Mouse (Mus musculus) bone marrow, adult 2 months (tissue): ENCODE results near the gene Olfr1375.

ENCODE experiments used
- CTCF ChIP-seq: fragments of 200-500 bp; IDR thresholded peaks from 2 replicates; pipeline ENCODE4 v1.5.1; 2011; ENCODE audit warnings: low read length, control low read depth; ENCODE audit not compliant: control insufficient read depth, insufficient read depth
- POLR2A ChIP-seq: fragments of 200-500 bp; IDR thresholded peaks from 2 replicates; pipeline ENCODE4 v1.6.1; 2011; ENCODE audit warnings: low read depth, mild to moderate bottlenecking, control low read depth, low read length, borderline replicate concordance; ENCODE audit not compliant: control insufficient read depth

DNA sequence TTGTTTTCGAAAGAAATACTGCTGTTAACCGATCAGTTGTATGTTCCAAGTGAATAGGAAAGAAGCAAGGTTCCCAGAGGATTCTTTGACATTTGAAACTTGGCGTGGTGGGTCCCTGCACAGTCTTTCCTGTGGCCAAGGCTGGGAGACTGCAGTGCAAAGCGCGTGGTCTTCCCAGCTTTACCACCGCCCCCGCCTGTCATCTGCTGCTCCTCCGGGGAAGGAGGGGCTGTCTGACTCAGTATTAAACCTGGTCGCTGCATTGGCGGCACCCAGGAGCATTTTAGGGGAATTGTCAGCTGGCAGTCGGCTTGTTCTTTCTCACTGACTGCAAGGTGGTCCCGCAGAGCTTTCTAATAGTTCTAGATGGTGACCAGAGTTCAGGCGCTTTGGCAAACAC lies 37.4 kb downstream of the Olfr1375 start:
- no peak for TF ChIP-seq CTCF
- no peak for TF ChIP-seq POLR2A
